Mouse (Mus musculus): ENCODE measurements at regions not wholly inside any gene's neighbourhood (a gene's known extent, or its start where the extent isn't known, plus 50 kb on each side); places are given as distances from the start of the nearest gene placed in this dataset.

DNA sequence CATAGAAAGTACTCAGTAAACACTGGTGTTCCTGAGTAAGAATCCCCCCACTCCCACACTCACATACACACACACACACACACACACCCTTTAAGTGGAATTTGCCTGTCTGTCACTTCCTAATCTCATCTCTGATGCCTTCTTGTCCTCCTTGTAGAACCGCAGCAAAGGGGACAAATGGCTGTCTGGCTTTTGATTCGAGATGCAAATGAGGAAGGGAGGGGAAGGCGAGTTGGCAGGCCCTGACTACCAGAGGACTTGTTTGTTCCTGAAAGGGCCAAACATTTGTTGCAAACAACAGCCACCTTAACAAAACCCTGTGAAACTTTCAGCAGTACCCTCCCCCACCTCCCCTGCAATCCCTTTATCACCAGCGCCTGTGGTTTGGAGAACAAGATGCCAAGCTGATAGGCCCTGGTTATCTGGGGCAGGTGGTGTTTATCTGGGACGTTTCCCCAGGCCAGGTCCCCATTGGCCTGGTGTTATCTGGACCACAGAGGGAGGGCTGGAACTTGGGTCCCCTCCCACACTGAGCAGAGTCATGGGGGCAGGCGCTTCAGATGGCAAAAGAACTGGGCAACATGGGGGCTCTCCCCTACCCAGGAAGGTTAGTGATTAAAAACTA is 67.5 kb upstream of the Lhx1 start:
- no peak overlapping the region for H3K9ac ChIP-seq (ENCODE audit: low read depth, low read length)
- no peak overlapping the region for H3K27ac ChIP-seq
- TF ChIP-seq POLR2A (IDR thresholded peaks at IDR 0.05; ENCODE audit: insufficient read depth, low read depth, low read length) (no peak), CTCF (IDR thresholded peaks at IDR 0.05) (no peak), EP300 (IDR thresholded peaks at IDR 0.05; ENCODE audit: insufficient read depth, low read depth, low read length) (no peak)
- no peaks in the 10 kb centered on the region for H3K36me3 ChIP-seq (ENCODE audit: control insufficient read depth, insufficient read depth, low read length)
- 0 out of 2 replicates have a peak, but pooled peaks cover 2% of the 10 kb centered on the region for H3K27me3 ChIP-seq (ENCODE audit: control insufficient read depth, insufficient read depth, low read length)
- no peaks in the 10 kb centered on the region for H3K79me2 ChIP-seq (replicated peaks; ENCODE audit: control insufficient read depth, insufficient read depth, low read length)
- intact Hi-C loops (cut with DNase I) = no loop called here
- H3K4me1 ChIP-seq (ENCODE audit: control insufficient read depth, insufficient read depth, low read length) = no peaks in the 10 kb centered on the region
- H3K4me3 ChIP-seq = no peak overlapping the region
- WGBS = 24% methylated on average over 6 of the region's 6 CpGs
- no peak for DNase-seq

DNA sequence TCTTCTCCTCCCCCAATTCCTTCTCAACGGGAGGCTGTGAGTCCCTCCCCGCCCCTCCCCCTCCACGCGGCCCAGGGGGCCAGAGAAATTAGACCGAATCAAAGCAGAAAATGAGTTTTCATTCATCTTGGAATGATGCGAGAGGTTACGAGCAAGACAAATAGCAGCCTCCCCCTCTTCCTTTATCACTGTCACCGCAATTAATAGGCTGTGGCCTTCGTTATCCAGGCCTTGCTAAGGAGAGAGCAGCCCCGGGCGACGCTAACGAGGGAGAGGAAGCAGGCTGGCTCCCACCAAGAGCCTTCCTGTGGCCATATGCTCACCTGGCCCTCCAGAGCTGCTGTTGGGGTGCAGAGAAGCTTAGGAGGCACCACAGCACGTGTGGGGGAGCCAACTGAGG is 61.8 kb upstream of the Lhx1 start:
- 59% methylated on average over 14 of the region's 14 CpGs for WGBS
- Histone ChIP-seq H3K27ac (no peak overlapping the region), H3K9ac (ENCODE audit: low read depth, low read length) (no peak overlapping the region), H3K4me1 (ENCODE audit: control insufficient read depth, insufficient read depth, low read length) (no peaks in the 10 kb centered on the region), H3K79me2 (replicated peaks; ENCODE audit: control insufficient read depth, insufficient read depth, low read length) (no peaks in the 10 kb centered on the region), H3K36me3 (ENCODE audit: control insufficient read depth, insufficient read depth, low read length) (no peaks in the 10 kb centered on the region), H3K27me3 (ENCODE audit: control insufficient read depth, insufficient read depth, low read length) (no peaks in the 10 kb centered on the region), H3K4me3 (no peak overlapping the region)
- no peak for DNase-seq
- TF ChIP-seq CTCF (IDR thresholded peaks at IDR 0.05) (no peak), EP300 (IDR thresholded peaks at IDR 0.05; ENCODE audit: insufficient read depth, low read depth, low read length) (no peak), POLR2A (IDR thresholded peaks at IDR 0.05; ENCODE audit: insufficient read depth, low read depth, low read length) (no peak)
- intact Hi-C loops (cut with DNase I) = no loop called here

DNA sequence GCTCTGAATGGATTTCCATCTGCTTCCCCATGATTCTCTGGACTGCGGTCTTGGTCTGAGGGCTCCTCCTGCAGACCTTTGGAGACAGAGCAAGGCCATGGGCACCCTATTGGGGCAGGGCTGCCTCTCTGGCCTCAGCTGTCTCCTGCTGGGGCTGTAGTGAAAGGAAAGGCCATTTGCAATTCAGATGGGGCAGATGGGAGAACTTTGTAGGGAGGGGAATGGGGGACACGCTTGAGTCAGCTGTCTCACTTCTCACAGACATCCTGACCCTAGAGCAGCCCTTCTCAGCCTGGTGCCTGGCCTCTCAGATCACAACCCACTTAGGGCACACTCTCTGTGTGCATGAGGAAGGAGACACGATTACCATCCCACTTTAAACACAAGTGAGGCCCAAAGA is 60.3 kb upstream of the Lhx1 start:
- TF ChIP-seq POLR2A (IDR thresholded peaks at IDR 0.05; ENCODE audit: insufficient read depth, low read depth, low read length) (no peak), EP300 (IDR thresholded peaks at IDR 0.05; ENCODE audit: insufficient read depth, low read depth, low read length) (no peak), CTCF (IDR thresholded peaks at IDR 0.05) (no peak)
- H3K79me2 ChIP-seq (replicated peaks; ENCODE audit: control insufficient read depth, insufficient read depth, low read length) = no peaks in the 10 kb centered on the region
- H3K4me1 ChIP-seq (ENCODE audit: control insufficient read depth, insufficient read depth, low read length) = no peaks in the 10 kb centered on the region
- no peak overlapping the region for H3K27ac ChIP-seq
- WGBS = 39% methylated on average over 3 of the region's 3 CpGs
- H3K4me3 ChIP-seq = no peak overlapping the region
- no peaks in the 10 kb centered on the region for H3K27me3 ChIP-seq (ENCODE audit: control insufficient read depth, insufficient read depth, low read length)
- no peaks in the 10 kb centered on the region for H3K36me3 ChIP-seq (ENCODE audit: control insufficient read depth, insufficient read depth, low read length)
- H3K9ac ChIP-seq (ENCODE audit: low read depth, low read length) = no peak overlapping the region
- intact Hi-C loops (cut with DNase I) = no loop called here
- no peak for DNase-seq

DNA sequence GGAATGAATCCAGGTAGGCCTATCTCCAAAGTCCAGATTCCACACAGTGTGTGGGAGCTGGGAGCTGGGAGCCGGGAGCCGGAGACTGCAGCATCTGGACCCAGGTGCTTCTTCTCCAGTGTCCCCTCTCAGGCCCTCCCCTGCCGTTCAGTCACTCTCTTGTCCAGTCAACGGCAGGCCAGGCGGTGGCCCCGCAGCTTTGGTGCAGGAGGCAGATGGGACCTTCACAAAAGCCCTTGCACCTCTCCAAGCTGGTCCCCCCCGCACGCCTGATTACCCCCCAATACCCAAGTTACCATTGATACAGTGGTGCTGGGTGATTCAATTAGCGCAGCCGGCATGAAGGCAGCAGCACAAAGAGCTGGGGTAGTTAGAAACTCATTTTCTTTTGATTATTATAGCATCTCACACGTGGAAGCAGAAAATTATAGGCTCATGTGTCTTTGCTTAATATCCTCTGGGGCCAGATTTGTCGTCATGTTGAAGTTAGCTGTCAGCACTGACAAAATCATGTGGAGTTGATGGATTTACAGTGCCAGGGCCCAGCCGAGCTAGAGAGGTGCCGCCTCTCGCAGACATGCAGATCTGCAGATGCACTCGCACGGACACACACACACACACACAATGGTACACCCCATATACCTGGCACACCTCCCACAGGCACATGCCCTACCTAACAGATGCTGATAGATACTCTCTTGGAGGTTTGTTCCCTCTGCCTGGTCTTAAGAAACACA is 53.6 kb upstream of the Lhx1 start:
- H3K4me3 ChIP-seq = no peak overlapping the region
- no peak overlapping the region for H3K27ac ChIP-seq
- no peaks in the 10 kb centered on the region for H3K36me3 ChIP-seq (ENCODE audit: control insufficient read depth, insufficient read depth, low read length)
- DNase-seq = no peak
- no peaks in the 10 kb centered on the region for H3K4me1 ChIP-seq (ENCODE audit: control insufficient read depth, insufficient read depth, low read length)
- TF ChIP-seq CTCF (IDR thresholded peaks at IDR 0.05) = no peak
- TF ChIP-seq EP300 (IDR thresholded peaks at IDR 0.05; ENCODE audit: insufficient read depth, low read depth, low read length) = no peak
- no peak for TF ChIP-seq POLR2A (IDR thresholded peaks at IDR 0.05; ENCODE audit: insufficient read depth, low read depth, low read length)
- intact Hi-C loops (cut with DNase I) = no loop called here
- H3K9ac ChIP-seq (ENCODE audit: low read depth, low read length) = no peak overlapping the region
- peaks cover 2% of the 10 kb centered on the region; the same call in 1 of the 2 replicates for H3K27me3 ChIP-seq (ENCODE audit: control insufficient read depth, insufficient read depth, low read length)
- H3K79me2 ChIP-seq (replicated peaks; ENCODE audit: control insufficient read depth, insufficient read depth, low read length) = no peaks in the 10 kb centered on the region
- 78% methylated on average over 17 of the region's 17 CpGs for WGBS

All from heart, adult 2 months (tissue).